Mouse (Mus musculus): ENCODE measurements around the gene Lpp. TPM values are rescaled to one million over a fixed set of nuclear protein-coding genes. Genes with fewer than 3 reads are reported as not detected.

Gene Lpp
- polyA plus RNA-seq, 1 experiment from 2014 or later: 65.1 TPM

GRCm38 (mm10) chr16:24444818-24445217, 51.5 kb downstream of the Lpp start:
- no peak for DNase-seq (ENCODE audit: low spot score)
- Histone ChIP-seq H3K4me1 (peaks cover 74% of the 10 kb centered on the region), H3K36me3 (peaks cover 20% of the 10 kb centered on the region), H3K9me3 (no peaks in the 10 kb centered on the region), H3K4me3 (no peak overlapping the region), H3K27ac (peak overlapping the region; percentile 52; the same call in 1 of the 2 replicates), H3K27me3 (ENCODE audit: insufficient read depth, poor library complexity, severe bottlenecking) (no peaks in the 10 kb centered on the region)
- 39% methylated on average over 4 of the region's 4 CpGs for WGBS

- H3K4me1 ChIP-seq: peaks cover 79% of the 10 kb centered on the region
- DNase-seq (ENCODE audit: low spot score): no peak
- no peak overlapping the region for H3K4me3 ChIP-seq
- H3K36me3 ChIP-seq: peaks cover 20% of the 10 kb centered on the region
- 80% methylated on average over 3 of the region's 3 CpGs for WGBS
- H3K9me3 ChIP-seq: no peaks in the 10 kb centered on the region
- peak overlapping the region; percentile 36; the same call in 1 of the 2 replicates for H3K27ac ChIP-seq
- H3K27me3 ChIP-seq (ENCODE audit: insufficient read depth, poor library complexity, severe bottlenecking): no peaks in the 10 kb centered on the region
Observed at GRCm38 (mm10) chr16:24445473-24445872, 52.2 kb downstream of the Lpp start.

GRCm38 (mm10) chr16:24446449-24446848, 53.1 kb downstream of the Lpp start:
- no peaks in the 10 kb centered on the region for H3K9me3 ChIP-seq
- no peak overlapping the region for H3K27ac ChIP-seq
- no peaks in the 10 kb centered on the region for H3K27me3 ChIP-seq (ENCODE audit: insufficient read depth, poor library complexity, severe bottlenecking)
- no peak overlapping the region for H3K4me3 ChIP-seq
- DNase-seq (ENCODE audit: low spot score): no peak
- WGBS: 71% methylated on average over 1 of the region's 1 CpGs
- H3K4me1 ChIP-seq: peaks cover 79% of the 10 kb centered on the region
- peaks cover 20% of the 10 kb centered on the region for H3K36me3 ChIP-seq

GRCm38 (mm10) chr16:24447666-24448492, 54.6 kb downstream of the Lpp start:
- WGBS: 26% methylated on average over 7 of the region's 7 CpGs
- Histone ChIP-seq H3K27ac (peak overlapping the region; percentile 91), H3K27me3 (ENCODE audit: insufficient read depth, poor library complexity, severe bottlenecking) (no peaks in the 10 kb centered on the region), H3K4me3 (peak overlapping the region; percentile 35), H3K4me1 (peaks cover 80% of the 10 kb centered on the region), H3K9me3 (no peaks in the 10 kb centered on the region), H3K36me3 (peaks cover 20% of the 10 kb centered on the region)
- no peak for DNase-seq (ENCODE audit: low spot score)

- Histone ChIP-seq H3K4me3 (no peak overlapping the region), H3K36me3 (peaks cover 20% of the 10 kb centered on the region), H3K9me3 (no peaks in the 10 kb centered on the region), H3K27me3 (ENCODE audit: insufficient read depth, poor library complexity, severe bottlenecking) (no peaks in the 10 kb centered on the region), H3K4me1 (peaks cover 80% of the 10 kb centered on the region), H3K27ac (peak overlapping the region; percentile 91)
- DNase-seq (ENCODE audit: low spot score): no peak
- 46% methylated on average over 2 of the region's 2 CpGs for WGBS
Observed at GRCm38 (mm10) chr16:24448493-24448845, 55.2 kb downstream of the Lpp start.

GRCm38 (mm10) chr16:24449806-24450205, 56.5 kb downstream of the Lpp start:
- no peak for DNase-seq (ENCODE audit: low spot score)
- H3K27ac ChIP-seq: peak overlapping the region; percentile 78

GRCm38 (mm10) chr16:24450256-24450655, 56.9 kb downstream of the Lpp start:
- peaks cover 78% of the 10 kb centered on the region for H3K4me1 ChIP-seq
- DNase-seq (ENCODE audit: low spot score): no peak
- peak overlapping the region; percentile 78 for H3K27ac ChIP-seq
- peaks cover 12% of the 10 kb centered on the region for H3K36me3 ChIP-seq
- peak overlapping the region; percentile 29; the same call in 1 of the 2 replicates for H3K4me3 ChIP-seq
- 44% methylated on average over 5 of the region's 5 CpGs for WGBS
- no peaks in the 10 kb centered on the region for H3K9me3 ChIP-seq
- H3K27me3 ChIP-seq (ENCODE audit: insufficient read depth, poor library complexity, severe bottlenecking): no peaks in the 10 kb centered on the region

More at GRCm38 (mm10) chr16:24449806-24450205, 56.5 kb downstream of the Lpp start:
- 9% methylated on average over 8 of the region's 8 CpGs for WGBS
- Histone ChIP-seq H3K9me3 (no peaks in the 10 kb centered on the region), H3K27me3 (ENCODE audit: insufficient read depth, poor library complexity, severe bottlenecking) (no peaks in the 10 kb centered on the region), H3K4me1 (peaks cover 78% of the 10 kb centered on the region), H3K36me3 (peaks cover 15% of the 10 kb centered on the region), H3K4me3 (peak overlapping the region; percentile 29)

- WGBS: 56% methylated on average over 5 of the region's 5 CpGs
- Histone ChIP-seq H3K36me3 (peaks cover 4% of the 10 kb centered on the region), H3K9me3 (no peaks in the 10 kb centered on the region), H3K4me3 (no peak overlapping the region), H3K4me1 (peaks cover 82% of the 10 kb centered on the region), H3K27ac (no peak overlapping the region), H3K27me3 (ENCODE audit: insufficient read depth, poor library complexity, severe bottlenecking) (no peaks in the 10 kb centered on the region)
- no peak for DNase-seq (ENCODE audit: low spot score)
Observed at GRCm38 (mm10) chr16:24451123-24451522, 57.8 kb downstream of the Lpp start.

- Histone ChIP-seq H3K36me3 (peaks cover 12% of the 10 kb centered on the region), H3K9me3 (no peaks in the 10 kb centered on the region), H3K27ac (peak overlapping the region; percentile 30; the same call in 1 of the 2 replicates), H3K4me3 (no peak overlapping the region), H3K27me3 (ENCODE audit: insufficient read depth, poor library complexity, severe bottlenecking) (no peaks in the 10 kb centered on the region), H3K4me1 (peaks cover 69% of the 10 kb centered on the region)
- DNase-seq (ENCODE audit: low spot score): no peak
- 67% methylated on average over 4 of the region's 4 CpGs for WGBS
Observed at GRCm38 (mm10) chr16:24453536-24453935, 60.2 kb downstream of the Lpp start.

- Histone ChIP-seq H3K36me3 (peaks cover 20% of the 10 kb centered on the region), H3K9me3 (no peaks in the 10 kb centered on the region), H3K27me3 (ENCODE audit: insufficient read depth, poor library complexity, severe bottlenecking) (no peaks in the 10 kb centered on the region), H3K27ac (no peak overlapping the region), H3K4me1 (peaks cover 59% of the 10 kb centered on the region), H3K4me3 (no peak overlapping the region)
- no peak for DNase-seq (ENCODE audit: low spot score)
- 12% methylated on average over 4 of the region's 4 CpGs for WGBS
Observed at GRCm38 (mm10) chr16:24454493-24454892, 61.2 kb downstream of the Lpp start.

GRCm38 (mm10) chr16:24455361-24455855, 62.1 kb downstream of the Lpp start:
- H3K9me3 ChIP-seq: no peaks in the 10 kb centered on the region
- H3K4me3 ChIP-seq: no peak overlapping the region
- no peak overlapping the region for H3K27ac ChIP-seq
- WGBS: 66% methylated on average over 3 of the region's 3 CpGs
- peaks cover 20% of the 10 kb centered on the region for H3K36me3 ChIP-seq
- peaks cover 50% of the 10 kb centered on the region for H3K4me1 ChIP-seq
- H3K27me3 ChIP-seq (ENCODE audit: insufficient read depth, poor library complexity, severe bottlenecking): no peaks in the 10 kb centered on the region
- DNase-seq (ENCODE audit: low spot score): no peak

GRCm38 (mm10) chr16:24463842-24464241, 70.5 kb downstream of the Lpp start:
- Histone ChIP-seq H3K4me3 (no peak overlapping the region), H3K27ac (no peak overlapping the region), H3K36me3 (peaks cover 16% of the 10 kb centered on the region), H3K9me3 (no peaks in the 10 kb centered on the region), H3K27me3 (ENCODE audit: insufficient read depth, poor library complexity, severe bottlenecking) (no peaks in the 10 kb centered on the region), H3K4me1 (peaks cover 12% of the 10 kb centered on the region; the same call in 1 of the 2 replicates)
- 91% methylated on average over 2 of the region's 2 CpGs for WGBS
- no peak for DNase-seq (ENCODE audit: low spot score)

GRCm38 (mm10) chr16:24464436-24464835, 71.1 kb downstream of the Lpp start:
- peaks cover 18% of the 10 kb centered on the region for H3K4me1 ChIP-seq
- H3K4me3 ChIP-seq: no peak overlapping the region
- 69% methylated on average over 5 of the region's 5 CpGs for WGBS
- no peak for DNase-seq (ENCODE audit: low spot score)
- H3K9me3 ChIP-seq: no peaks in the 10 kb centered on the region
- H3K27ac ChIP-seq: no peak overlapping the region
- H3K36me3 ChIP-seq: peaks cover 11% of the 10 kb centered on the region
- H3K27me3 ChIP-seq (ENCODE audit: insufficient read depth, poor library complexity, severe bottlenecking): no peaks in the 10 kb centered on the region
